Mouse (Mus musculus): ENCODE data around the gene Sspn. TPM values are rescaled to one million over a fixed set of nuclear protein-coding genes. Genes with fewer than 3 reads are reported as not detected.

The Sspn gene
- total and polyA plus RNA-seq, 2 experiments from 2014 or later = 74.1 to 92.0 TPM

- H3K36me3 ChIP-seq (replicated peaks; ENCODE audit: control insufficient read depth, insufficient read depth, low read length) = 0 out of 2 replicates have a peak, but pooled peaks cover under 1% of the 10 kb centered on the region
- H3K9me3 ChIP-seq (replicated peaks; ENCODE audit: control insufficient read depth, low read length) = no peaks in the 10 kb centered on the region
- H3K4me3 ChIP-seq (ENCODE audit: low read depth, low read length) = no peak overlapping the region
- no peaks in the 10 kb centered on the region for H3K27me3 ChIP-seq (ENCODE audit: control insufficient read depth, insufficient read depth, low read length)
- peak overlapping the region; percentile 72 for H3K27ac ChIP-seq (ENCODE audit: low read depth)
- H3K4me1 ChIP-seq (ENCODE audit: control insufficient read depth, insufficient read depth) = peaks cover 33% of the 10 kb centered on the region
- no peak overlapping the region for H3K4me2 ChIP-seq (ENCODE audit: low read depth, low read length)
- H3K9ac ChIP-seq (replicated peaks; ENCODE audit: low read depth, low read length) = no peak overlapping the region
- no peak for ATAC-seq (ENCODE audit: insufficient read depth, low read depth)
- 30% methylated on average over 8 of the region's 8 CpGs for WGBS
- DNase-seq (ENCODE audit: low spot score) = no peak
- TF ChIP-seq EP300 (IDR thresholded peaks at IDR 0.05; ENCODE audit: low read depth) (no peak), CTCF (IDR thresholded peaks at IDR 0.05; ENCODE audit: low read depth) (no peak)
Measured at GRCm38 (mm10) chr6:145967693-145968092, 36.3 kb downstream of the Sspn start.

DNA sequence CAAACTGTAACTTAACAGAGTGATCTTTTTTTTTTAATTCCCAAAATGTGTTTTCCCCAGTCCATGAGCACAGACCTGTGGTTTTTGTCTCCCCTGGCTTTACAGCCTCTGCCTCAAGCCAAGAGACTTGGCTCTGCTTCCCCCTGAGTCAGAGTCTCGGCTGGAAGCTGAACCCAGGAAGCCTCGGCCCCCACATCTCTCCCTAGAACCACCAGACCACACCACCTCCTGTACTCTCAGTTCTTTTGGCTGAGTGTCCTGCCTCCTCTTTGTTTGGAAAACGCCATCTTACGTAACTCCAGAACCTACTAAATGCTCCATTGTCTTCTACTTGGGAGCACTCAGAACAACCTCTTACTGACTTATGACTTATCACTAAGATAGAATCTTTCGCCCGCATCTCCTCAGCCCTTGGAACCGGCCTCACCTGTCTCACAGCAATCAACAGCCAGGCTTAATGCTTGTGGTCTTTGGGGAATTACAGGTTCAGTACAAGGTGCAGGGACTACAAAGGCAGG, 36.9 kb downstream of the Sspn start:
- Histone ChIP-seq H3K9ac (replicated peaks; ENCODE audit: low read depth, low read length) (no peak overlapping the region), H3K27me3 (ENCODE audit: control insufficient read depth, insufficient read depth, low read length) (no peaks in the 10 kb centered on the region), H3K27ac (ENCODE audit: low read depth) (peak overlapping the region; percentile 72), H3K4me2 (ENCODE audit: low read depth, low read length) (no peak overlapping the region), H3K9me3 (replicated peaks; ENCODE audit: control insufficient read depth, low read length) (no peaks in the 10 kb centered on the region), H3K4me1 (ENCODE audit: control insufficient read depth, insufficient read depth) (peaks cover 34% of the 10 kb centered on the region), H3K36me3 (replicated peaks; ENCODE audit: control insufficient read depth, insufficient read depth, low read length) (no peaks in the 10 kb centered on the region), H3K4me3 (ENCODE audit: low read depth, low read length) (no peak overlapping the region)
- peak; percentile 29 for DNase-seq (ENCODE audit: low spot score)
- WGBS = 39% methylated on average over 7 of the region's 7 CpGs
- 0 out of 2 replicates have a peak, but pooled peaks have one; percentile 28 for ATAC-seq (ENCODE audit: insufficient read depth, low read depth)
- TF ChIP-seq EP300 (IDR thresholded peaks at IDR 0.05; ENCODE audit: low read depth) (no peak), CTCF (IDR thresholded peaks at IDR 0.05; ENCODE audit: low read depth) (no peak)

DNA sequence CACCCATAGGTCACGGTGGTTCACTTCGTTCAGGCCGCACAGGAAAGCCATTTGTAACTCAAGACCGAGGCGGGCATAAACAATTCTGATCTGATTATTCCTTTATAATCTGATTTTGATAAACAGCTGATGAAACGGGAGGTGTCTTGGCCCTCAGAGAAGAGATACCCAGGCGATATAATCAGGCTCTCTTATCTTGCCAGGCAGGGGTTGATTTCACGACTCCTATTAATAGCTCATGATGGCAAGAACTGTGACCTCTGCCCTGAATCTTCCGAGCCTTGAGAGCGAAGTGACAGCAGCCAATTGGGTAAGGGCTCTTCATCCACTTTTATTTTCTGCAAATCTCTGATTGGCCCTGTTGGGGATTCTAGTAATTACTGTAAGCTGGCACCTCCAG, 37.4 kb downstream of the Sspn start:
- Histone ChIP-seq H3K36me3 (replicated peaks; ENCODE audit: control insufficient read depth, insufficient read depth, low read length) (no peaks in the 10 kb centered on the region), H3K27me3 (ENCODE audit: control insufficient read depth, insufficient read depth, low read length) (no peaks in the 10 kb centered on the region), H3K9me3 (replicated peaks; ENCODE audit: control insufficient read depth, low read length) (no peaks in the 10 kb centered on the region), H3K4me2 (ENCODE audit: low read depth, low read length) (no peak overlapping the region), H3K9ac (replicated peaks; ENCODE audit: low read depth, low read length) (no peak overlapping the region), H3K4me3 (ENCODE audit: low read depth, low read length) (no peak overlapping the region), H3K27ac (ENCODE audit: low read depth) (peak overlapping the region; percentile 72), H3K4me1 (ENCODE audit: control insufficient read depth, insufficient read depth) (peaks cover 35% of the 10 kb centered on the region)
- WGBS = 34% methylated on average over 10 of the region's 10 CpGs
- TF ChIP-seq CTCF (IDR thresholded peaks at IDR 0.05; ENCODE audit: low read depth) = no peak
- TF ChIP-seq EP300 (IDR thresholded peaks at IDR 0.05; ENCODE audit: low read depth) = no peak
- ATAC-seq (ENCODE audit: insufficient read depth, low read depth) (no peak), DNase-seq (ENCODE audit: low spot score) (no peak)

GRCm38 (mm10) chr6:145969572-145969971, 38.1 kb downstream of the Sspn start:
- Histone ChIP-seq H3K27ac (ENCODE audit: low read depth) (no peak overlapping the region), H3K9me3 (replicated peaks; ENCODE audit: control insufficient read depth, low read length) (no peaks in the 10 kb centered on the region), H3K4me1 (ENCODE audit: control insufficient read depth, insufficient read depth) (peaks cover 28% of the 10 kb centered on the region), H3K9ac (replicated peaks; ENCODE audit: low read depth, low read length) (no peak overlapping the region), H3K4me2 (ENCODE audit: low read depth, low read length) (no peak overlapping the region), H3K27me3 (ENCODE audit: control insufficient read depth, insufficient read depth, low read length) (no peaks in the 10 kb centered on the region), H3K36me3 (replicated peaks; ENCODE audit: control insufficient read depth, insufficient read depth, low read length) (no peaks in the 10 kb centered on the region), H3K4me3 (ENCODE audit: low read depth, low read length) (no peak overlapping the region)
- ATAC-seq (ENCODE audit: insufficient read depth, low read depth) = no peak
- TF ChIP-seq CTCF (IDR thresholded peaks at IDR 0.05; ENCODE audit: low read depth) (peak; percentile 19; the same call in 1 of the 2 replicates), EP300 (IDR thresholded peaks at IDR 0.05; ENCODE audit: low read depth) (no peak)
- DNase-seq (ENCODE audit: low spot score) = no peak
- 83% methylated on average over 5 of the region's 5 CpGs for WGBS

GRCm38 (mm10) chr6:145972107-145972506, 40.7 kb downstream of the Sspn start:
- ATAC-seq (ENCODE audit: insufficient read depth, low read depth) (no peak), DNase-seq (ENCODE audit: low spot score) (no peak)
- no peak overlapping the region for H3K4me3 ChIP-seq (ENCODE audit: low read depth, low read length)
- TF ChIP-seq CTCF (IDR thresholded peaks at IDR 0.05; ENCODE audit: low read depth) = no peak
- TF ChIP-seq EP300 (IDR thresholded peaks at IDR 0.05; ENCODE audit: low read depth) = no peak
- no peak overlapping the region; the same call in 1 of the 2 replicates for H3K27ac ChIP-seq (ENCODE audit: low read depth)
- 74% methylated on average over 4 of the region's 4 CpGs for WGBS
- peaks cover 32% of the 10 kb centered on the region for H3K4me1 ChIP-seq (ENCODE audit: control insufficient read depth, insufficient read depth)
- no peak overlapping the region for H3K9ac ChIP-seq (replicated peaks; ENCODE audit: low read depth, low read length)
- H3K4me2 ChIP-seq (ENCODE audit: low read depth, low read length) = no peak overlapping the region
- H3K36me3 ChIP-seq (replicated peaks; ENCODE audit: control insufficient read depth, insufficient read depth, low read length) = no peaks in the 10 kb centered on the region
- H3K9me3 ChIP-seq (replicated peaks; ENCODE audit: control insufficient read depth, low read length) = no peaks in the 10 kb centered on the region
- no peaks in the 10 kb centered on the region for H3K27me3 ChIP-seq (ENCODE audit: control insufficient read depth, insufficient read depth, low read length)

DNA sequence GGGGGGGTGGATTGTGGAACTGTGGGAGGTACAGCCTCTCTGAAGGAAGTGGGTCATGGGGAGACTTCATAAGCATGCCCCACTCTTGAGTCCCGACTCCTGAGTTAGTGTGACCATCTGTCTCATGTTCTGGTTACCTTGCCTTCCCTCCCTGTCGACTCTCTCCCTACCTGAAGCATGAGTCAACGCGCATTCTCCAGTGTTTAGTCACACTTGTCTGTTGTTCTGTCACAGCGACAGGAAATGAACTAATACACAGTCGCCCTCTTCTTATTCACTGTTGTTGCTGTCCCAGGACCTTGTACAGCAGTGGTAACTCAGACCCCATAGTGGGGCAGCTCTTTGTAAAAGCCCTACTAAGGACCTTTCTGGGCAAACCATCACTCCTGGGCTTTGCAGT, 41.4 kb downstream of the Sspn start:
- H3K4me3 ChIP-seq (ENCODE audit: low read depth, low read length) = no peak overlapping the region
- no peak overlapping the region for H3K4me2 ChIP-seq (ENCODE audit: low read depth, low read length)
- no peak for DNase-seq (ENCODE audit: low spot score)
- H3K27ac ChIP-seq (ENCODE audit: low read depth) = no peak overlapping the region; the same call in 1 of the 2 replicates
- WGBS = 48% methylated on average over 6 of the region's 6 CpGs
- ATAC-seq (ENCODE audit: insufficient read depth, low read depth) = no peak
- H3K4me1 ChIP-seq (ENCODE audit: control insufficient read depth, insufficient read depth) = peaks cover 34% of the 10 kb centered on the region
- TF ChIP-seq CTCF (IDR thresholded peaks at IDR 0.05; ENCODE audit: low read depth) (no peak), EP300 (IDR thresholded peaks at IDR 0.05; ENCODE audit: low read depth) (no peak)
- H3K9ac ChIP-seq (replicated peaks; ENCODE audit: low read depth, low read length) = no peak overlapping the region
- no peaks in the 10 kb centered on the region for H3K36me3 ChIP-seq (replicated peaks; ENCODE audit: control insufficient read depth, insufficient read depth, low read length)
- no peaks in the 10 kb centered on the region for H3K9me3 ChIP-seq (replicated peaks; ENCODE audit: control insufficient read depth, low read length)
- no peaks in the 10 kb centered on the region for H3K27me3 ChIP-seq (ENCODE audit: control insufficient read depth, insufficient read depth, low read length)
